Mouse (Mus musculus) heart, postnatal 0 days (tissue): ENCODE data around the gene Cox8a. TPM values are rescaled to one million over a fixed set of nuclear protein-coding genes. Genes with fewer than 3 reads are reported as not detected.

Source experiments
- ATAC-seq: fragments of 200-750 bp; cut with Nextera tagmentation; 2 replicates; pipeline ENCODE4 v1.8.0; 2017; ENCODE audit warnings: low read depth, moderate number of reproducible peaks, moderate library complexity; ENCODE audit not compliant: insufficient read depth
- DNase-seq: peaks from one replicate; pipeline ENCODE4 v3.0.0-alpha.2; 2016; ENCODE audit warnings: low spot score
- H3K27ac ChIP-seq: fragments of 300-500 bp; sonication (generic); 2 replicates; pipeline ENCODE4 v1.5.1; 2014; ENCODE audit warnings: low read depth, mild to moderate bottlenecking
- H3K27me3 ChIP-seq: fragments of 300-500 bp; sonication (generic); 2 replicates; pipeline ENCODE4 v1.6.1; 2014; ENCODE audit warnings: low read length, mixed read lengths; ENCODE audit not compliant: control insufficient read depth, insufficient read depth
- H3K36me3 ChIP-seq: fragments of 300-500 bp; sonication (generic); replicated peaks from 2 replicates; pipeline ENCODE4 v1.6.1; 2014; ENCODE audit warnings: low read length, mixed read lengths; ENCODE audit not compliant: control insufficient read depth, insufficient read depth
- H3K4me1 ChIP-seq: fragments of 300-500 bp; sonication (generic); 2 replicates; pipeline ENCODE4 v1.6.1; 2014; ENCODE audit warnings: antibody characterized with exemption; ENCODE audit not compliant: control insufficient read depth, insufficient read depth
- H3K4me2 ChIP-seq: fragments of 300-500 bp; sonication (generic); 2 replicates; pipeline ENCODE4 v1.6.1; 2014; ENCODE audit warnings: low read depth, mild to moderate bottlenecking, low read length, moderate library complexity
- H3K4me3 ChIP-seq: fragments of 300-500 bp; sonication (generic); 2 replicates; pipeline ENCODE4 v1.5.1; 2014; ENCODE audit warnings: low read depth, low read length
- H3K9ac ChIP-seq: fragments of 300-500 bp; sonication (generic); replicated peaks from 2 replicates; pipeline ENCODE4 v1.6.1; 2014; ENCODE audit warnings: low read depth, low read length, mixed read lengths
- H3K9me3 ChIP-seq: fragments of 300-500 bp; sonication (generic); replicated peaks from 2 replicates; pipeline ENCODE4 v1.6.1; 2016; ENCODE audit warnings: low read length; ENCODE audit not compliant: control insufficient read depth
- CTCF ChIP-seq: IDR thresholded peaks from 2 replicates; pipeline ENCODE4 v1.5.1; 2016; ENCODE audit warnings: antibody characterized with exemption, control low read depth, low read depth
- EP300 ChIP-seq: IDR thresholded peaks from 2 replicates; pipeline ENCODE4 v1.6.1; 2016; ENCODE audit warnings: antibody characterized with exemption, low read depth
- WGBS: fragments of 180-500 bp; shearing (Covaris S2); extraction: QIAGEN DNeasy Blood & Tissue Kit; methylation state at CpG from one replicate; pipeline ENCODE4 v1.1.7; 2014; 5-methylcytosine and 5-hydroxymethylcytosine counted together
- polyA plus RNA-seq: library from polyadenylated mRNA; unstranded; fragments of >200 nt; fragmentation: Nextera tagmentation; extraction: Ambion mirVana; gene quantifications from 2 replicates; pipeline ENCODE4 v1.2.1, GENCODE M21; 2015
- total RNA-seq: library from RNA; depleted of rRNA; stranded (reverse); fragments of >200 nt; gene quantifications from 2 replicates; pipeline ENCODE4 v1.2.3, GENCODE M21; 2014; ENCODE audit warnings: low replicate concordance

Gene Cox8a
- total and polyA plus RNA-seq, 2 experiments from 2014 or later: 1,841 to 3,012 TPM

DNA sequence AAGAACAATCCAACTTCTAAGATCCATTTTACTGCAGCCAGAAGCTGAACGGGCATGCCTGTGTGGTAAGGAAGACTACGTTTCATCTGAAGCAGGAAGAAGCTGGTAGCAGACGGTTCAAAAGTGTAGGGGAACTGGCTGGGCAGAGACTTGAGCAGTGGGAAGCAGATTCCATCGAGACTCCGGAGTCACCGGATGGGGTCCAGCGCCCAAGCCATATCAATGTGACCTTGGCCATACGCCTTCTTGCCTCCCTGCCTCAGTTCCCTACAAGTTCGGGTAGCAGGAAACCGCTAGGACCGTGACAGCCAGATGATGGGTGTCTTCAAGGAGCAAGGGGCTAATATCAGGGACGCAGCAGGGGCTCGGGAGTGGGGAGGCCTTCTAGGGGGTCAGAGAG lies 22.9 kb upstream of the Cox8a start:
- Histone ChIP-seq H3K4me3 (peak overlapping the region; percentile 89), H3K9ac (peak overlapping the region; percentile 86), H3K36me3 (peaks cover 22% of the 10 kb centered on the region; the same call in 1 of the 2 replicates), H3K9me3 (no peaks in the 10 kb centered on the region), H3K4me2 (peak overlapping the region; percentile 99), H3K4me1 (peaks cover 15% of the 10 kb centered on the region), H3K27me3 (no peaks in the 10 kb centered on the region), H3K27ac (peak overlapping the region; percentile 89)
- WGBS: under 1% methylated on average over 13 of the region's 13 CpGs
- TF ChIP-seq EP300 (no peak), CTCF (no peak)
- no peak for DNase-seq
- ATAC-seq: no peak

DNA sequence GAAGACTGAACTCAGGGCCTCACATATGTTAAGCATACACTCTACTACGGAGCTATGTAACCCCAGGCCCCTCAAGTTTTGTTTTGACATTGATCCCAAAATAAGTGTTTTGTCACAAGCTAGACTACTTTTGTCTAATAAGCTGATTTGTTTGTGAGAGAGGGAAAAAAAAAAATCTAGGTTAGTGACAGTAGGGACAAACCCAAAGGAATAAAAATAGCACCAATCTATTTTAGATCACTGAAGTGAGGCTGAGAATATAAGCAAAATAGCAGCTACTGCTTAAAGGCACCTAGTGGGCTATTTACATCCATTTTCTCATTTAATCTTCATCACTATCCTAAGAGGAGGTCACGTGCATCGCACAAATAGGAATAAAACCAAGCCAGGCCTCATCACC lies 22.2 kb upstream of the Cox8a start:
- ATAC-seq: no peak
- Histone ChIP-seq H3K9ac (peak overlapping the region; percentile 86; the same call in 1 of the 2 replicates), H3K27ac (no peak overlapping the region), H3K4me1 (peaks cover 15% of the 10 kb centered on the region), H3K4me2 (peak overlapping the region; percentile 99), H3K27me3 (no peaks in the 10 kb centered on the region), H3K4me3 (peak overlapping the region; percentile 89), H3K36me3 (peaks cover 23% of the 10 kb centered on the region; the same call in 1 of the 2 replicates), H3K9me3 (no peaks in the 10 kb centered on the region)
- WGBS: 74% methylated on average over 3 of the region's 3 CpGs
- no peak for TF ChIP-seq CTCF
- no peak for TF ChIP-seq EP300
- DNase-seq: no peak

DNA sequence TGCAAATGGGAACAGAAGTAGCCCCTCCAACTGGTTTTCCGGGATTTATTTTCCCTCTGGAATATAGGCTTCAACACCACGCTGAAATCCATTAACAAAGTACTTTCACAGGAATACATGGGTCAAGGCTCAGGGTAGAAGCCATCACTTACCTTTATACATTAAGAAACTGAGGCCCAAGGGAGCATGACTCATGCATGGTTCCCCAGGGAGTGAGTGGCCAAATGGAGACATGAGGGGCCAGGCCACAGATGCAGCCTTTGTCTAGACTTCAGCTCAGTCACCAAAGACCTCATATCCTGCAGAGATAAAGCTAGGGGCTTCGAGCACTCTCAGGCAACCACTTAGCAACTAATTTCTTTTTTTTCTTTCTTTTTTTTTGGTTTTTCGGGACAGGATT lies 19.3 kb upstream of the Cox8a start:
- Histone ChIP-seq H3K9ac (no peak overlapping the region), H3K27ac (no peak overlapping the region), H3K36me3 (peaks cover 46% of the 10 kb centered on the region), H3K4me2 (no peak overlapping the region), H3K4me3 (no peak overlapping the region), H3K9me3 (no peaks in the 10 kb centered on the region), H3K27me3 (no peaks in the 10 kb centered on the region), H3K4me1 (peaks cover 15% of the 10 kb centered on the region)
- ATAC-seq (no peak), DNase-seq (no peak)
- TF ChIP-seq CTCF: no peak
- no peak for TF ChIP-seq EP300
- WGBS: 76% methylated on average over 4 of the region's 4 CpGs

DNA sequence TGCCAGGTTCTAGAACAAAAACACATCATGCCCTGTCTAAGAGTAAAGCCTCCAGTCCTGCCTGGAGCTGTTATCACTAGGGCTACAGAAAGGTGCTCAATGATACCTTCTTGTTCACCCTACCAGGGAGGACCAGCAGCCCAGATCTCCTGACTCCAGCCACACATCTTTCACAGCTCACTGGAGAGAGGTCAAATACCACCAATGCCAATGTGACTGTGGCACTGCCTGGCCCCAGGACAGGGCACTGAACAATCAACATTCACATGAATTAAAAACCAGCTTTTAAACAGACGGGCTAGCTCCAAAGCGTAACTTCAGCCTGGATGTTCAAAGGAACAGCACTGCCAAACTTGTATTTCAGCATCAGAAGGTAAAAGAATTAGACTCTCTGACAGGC lies 18.6 kb upstream of the Cox8a start:
- Histone ChIP-seq H3K9me3 (no peaks in the 10 kb centered on the region), H3K4me2 (no peak overlapping the region), H3K4me1 (peaks cover 15% of the 10 kb centered on the region), H3K27ac (no peak overlapping the region), H3K27me3 (no peaks in the 10 kb centered on the region), H3K9ac (no peak overlapping the region), H3K36me3 (peaks cover 53% of the 10 kb centered on the region), H3K4me3 (no peak overlapping the region)
- 93% methylated on average over 2 of the region's 2 CpGs for WGBS
- TF ChIP-seq EP300 (no peak), CTCF (no peak)
- ATAC-seq: no peak
- DNase-seq: no peak

DNA sequence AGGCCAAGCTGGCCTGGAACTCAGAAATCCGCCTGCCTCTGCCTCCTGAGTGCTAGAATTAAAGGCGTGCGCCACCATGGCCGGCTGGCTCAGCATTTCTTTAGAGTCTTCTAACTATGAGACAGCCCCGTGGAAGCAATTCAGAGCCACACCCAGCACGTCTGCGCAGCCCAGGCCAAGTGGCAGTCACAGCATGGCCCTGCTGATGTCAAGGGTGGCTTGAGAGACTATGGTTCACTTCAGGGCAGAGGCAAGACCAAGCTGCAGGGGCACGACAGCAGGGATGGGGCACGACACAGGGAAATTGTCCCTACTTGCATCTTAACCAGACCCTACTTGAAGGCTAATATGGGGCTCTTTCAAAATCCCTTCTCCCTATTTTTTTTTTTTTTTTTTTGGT lies 18.0 kb upstream of the Cox8a start:
- Histone ChIP-seq H3K4me2 (no peak overlapping the region), H3K27ac (no peak overlapping the region), H3K9me3 (no peaks in the 10 kb centered on the region), H3K36me3 (peaks cover 59% of the 10 kb centered on the region), H3K9ac (no peak overlapping the region), H3K4me3 (no peak overlapping the region), H3K4me1 (peaks cover 15% of the 10 kb centered on the region), H3K27me3 (no peaks in the 10 kb centered on the region)
- no peak for ATAC-seq
- 94% methylated on average over 9 of the region's 9 CpGs for WGBS
- DNase-seq: no peak
- TF ChIP-seq EP300: no peak
- TF ChIP-seq CTCF: no peak

DNA sequence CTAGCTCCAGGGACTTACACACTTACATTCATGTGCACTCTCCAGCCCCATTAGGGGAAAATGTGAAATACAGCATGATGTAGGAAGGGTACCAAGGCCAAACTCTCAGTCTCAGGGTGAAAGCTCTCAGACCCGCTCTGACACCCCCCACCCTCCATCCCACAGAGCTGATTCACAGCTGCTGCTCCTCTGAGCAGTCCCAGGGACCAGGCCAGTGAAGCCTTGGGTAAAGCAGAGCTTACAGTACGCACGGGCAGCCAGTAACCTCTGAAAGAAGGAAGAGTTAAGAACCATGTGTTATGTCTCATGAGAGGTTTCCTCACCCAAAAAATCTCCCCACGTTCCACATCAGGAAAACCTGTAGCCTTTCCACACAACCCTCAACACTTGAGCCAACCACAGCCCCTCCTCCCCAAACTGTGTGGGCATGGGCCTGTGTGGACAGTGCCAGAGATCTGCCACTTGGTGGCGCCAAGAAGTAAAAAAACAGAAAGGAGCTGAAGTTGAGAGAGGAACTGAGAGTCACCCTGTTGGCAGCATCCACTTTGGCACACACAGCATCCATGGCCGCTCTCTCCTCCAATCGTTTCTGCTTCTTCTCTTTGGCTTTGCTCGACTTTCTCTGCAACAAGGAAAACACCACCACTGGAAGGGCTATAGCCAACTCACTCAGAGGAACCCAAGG lies 17.3 kb upstream of the Cox8a start:
- peak; percentile 68 for DNase-seq
- Histone ChIP-seq H3K4me3 (no peak overlapping the region), H3K27ac (no peak overlapping the region), H3K36me3 (peaks cover 66% of the 10 kb centered on the region), H3K9ac (no peak overlapping the region), H3K4me1 (peaks cover 8% of the 10 kb centered on the region; the same call in 1 of the 2 replicates), H3K9me3 (no peaks in the 10 kb centered on the region), H3K27me3 (no peaks in the 10 kb centered on the region), H3K4me2 (no peak overlapping the region)
- 55% methylated on average over 8 of the region's 8 CpGs for WGBS
- peak; percentile 84 for ATAC-seq
- TF ChIP-seq EP300 (no peak), CTCF (peak; percentile 77)
